ENCODE assay signal across 8 mouse cellular contexts in genomic region chr12:64937493-64937892, GRCm38 (mm10). TPM values are rescaled to one million over a fixed set of nuclear protein-coding genes. Genes with fewer than 3 reads are reported as not detected.
A peak's percentile ranks its signal among the peaks of the same experiment; 100 is the strongest.
DNase-seq lines count a peak whose midpoint lies in the region.

No protein-coding gene starts in this region.

- DNase-seq in heart, postnatal 4 days, result peak; percentile 17
- no peak for DNase-seq in heart, postnatal 25 days (ENCODE audit: low spot score)
- peak; percentile 40 for DNase-seq in A20 (ENCODE audit: low read depth, low spot score)
- DNase-seq in T-cell, adult 2 months (ENCODE audit: low spot score), result peak; percentile 9
- DNase-seq in lung, postnatal 10 days, result peak; percentile 13
- no peak for DNase-seq in spleen, adult 18-20 months
- no peak for DNase-seq in frontal cortex, postnatal 25 days (ENCODE audit: low spot score in 2 of 2)
- no peak for DNase-seq in right cerebral cortex, adult 18-20 months

- intact Hi-C loops in heart, postnatal 25 days (cut with DNase I), result no loop called here

RNA-seq across cellular contexts. Expression of gene Gm527, which starts 19.8 kb away (rescaled TPM):
- total RNA-seq in heart, postnatal 4 days (2021), result 1 to 10 TPM; 3.8 to 4.9 TPM
- total RNA-seq in heart, postnatal 25 days (2021), result 1 to 10 TPM; 3.9 to 4.3 TPM

RNA-seq across cellular contexts. Expression of gene Klhl28, which starts 27.8 kb away (rescaled TPM):
- total RNA-seq in heart, postnatal 4 days (2021), result 10 to 100 TPM; 12.9 to 13.0 TPM
- total RNA-seq in heart, postnatal 25 days (2021), result 10 to 100 TPM; 11.7 to 14.1 TPM

RNA-seq across cellular contexts. Expression of gene Togaram1, which starts 28.1 kb away (rescaled TPM):
- 10 to 100 TPM; 16.5 to 18.9 TPM for total RNA-seq in heart, postnatal 4 days (2021)
- total RNA-seq in heart, postnatal 25 days (2021), result 10 to 100 TPM; 11.4 to 16.5 TPM

Comparison
In these comparisons a context has a peak if more than half of its experiments do, and no peak if none do; other contexts are left out.
1. DNase-seq: peak in heart, postnatal 4 days (single experiment), A20 (single experiment), T-cell, adult 2 months (single experiment) and lung, postnatal 10 days (single experiment); none in heart, postnatal 25 days (single experiment), spleen, adult 18-20 months (0 of 2), frontal cortex, postnatal 25 days (0 of 2) and right cerebral cortex, adult 18-20 months (single experiment).